Mouse (Mus musculus): Measurements from ENCODE around the gene Matn4. TPM values are rescaled to one million over a fixed set of nuclear protein-coding genes. Genes with fewer than 3 reads are reported as not detected.

The Matn4 gene
- polyA plus RNA-seq, 2 experiments: 0.44 TPM; not detected in 1

Small RNA genes within 50 kb of the gene (microRNA-seq; reads per million reads assigned to microRNA genes)
- gene Mir7678: not detected

Other genes starting within 250 kb of the Matn4 start
- 0.01 and 0.02 TPM in 2 replicates for gene Kcns1, start 234.0 kb downstream of the Matn4 start, polyA plus RNA-seq (2012; rRNA removed)
- gene Kcns1, start 234.0 kb downstream of the Matn4 start, polyA plus RNA-seq (2014; fragmentation: Nextera tagmentation; extraction: Ambion mirVana): not detected in 2 replicates
- not detected in 2 replicates for gene Wfdc5, start 222.4 kb downstream of the Matn4 start, polyA plus RNA-seq (2012; rRNA removed)
- gene Wfdc5, start 222.4 kb downstream of the Matn4 start, polyA plus RNA-seq (2014; fragmentation: Nextera tagmentation; extraction: Ambion mirVana): not detected in 2 replicates
- not detected in 2 replicates for gene Wfdc12, start 214.6 kb downstream of the Matn4 start, polyA plus RNA-seq (2012; rRNA removed)
- not detected in 2 replicates for gene Wfdc12, start 214.6 kb downstream of the Matn4 start, polyA plus RNA-seq (2014; fragmentation: Nextera tagmentation; extraction: Ambion mirVana)
- not detected in 2 replicates for gene Wfdc15a, start 205.0 kb downstream of the Matn4 start, polyA plus RNA-seq (2012; rRNA removed)
- gene Wfdc15a, start 205.0 kb downstream of the Matn4 start, polyA plus RNA-seq (2014; fragmentation: Nextera tagmentation; extraction: Ambion mirVana): not detected in 2 replicates
- 0.11 and 0.13 TPM in 2 replicates for gene Wfdc15b, start 183.5 kb downstream of the Matn4 start, polyA plus RNA-seq (2012; rRNA removed)
- not detected in 2 replicates for gene Wfdc15b, start 183.5 kb downstream of the Matn4 start, polyA plus RNA-seq (2014; fragmentation: Nextera tagmentation; extraction: Ambion mirVana)
- gene Svs2, start 166.7 kb downstream of the Matn4 start, polyA plus RNA-seq (2012; rRNA removed): not detected in 2 replicates
- not detected in 2 replicates for gene Svs2, start 166.7 kb downstream of the Matn4 start, polyA plus RNA-seq (2014; fragmentation: Nextera tagmentation; extraction: Ambion mirVana)
- gene Svs3b, start 148.5 kb downstream of the Matn4 start, polyA plus RNA-seq (2012; rRNA removed): not detected in 2 replicates
- gene Svs3b, start 148.5 kb downstream of the Matn4 start, polyA plus RNA-seq (2014; fragmentation: Nextera tagmentation; extraction: Ambion mirVana): not detected in 2 replicates
- gene Svs4, start 126.7 kb downstream of the Matn4 start, polyA plus RNA-seq (2012; rRNA removed): not detected in 2 replicates
- not detected in 2 replicates for gene Svs4, start 126.7 kb downstream of the Matn4 start, polyA plus RNA-seq (2014; fragmentation: Nextera tagmentation; extraction: Ambion mirVana)
- gene Svs3a, start 115.9 kb downstream of the Matn4 start, polyA plus RNA-seq (2012; rRNA removed): not detected in 2 replicates
- gene Svs3a, start 115.9 kb downstream of the Matn4 start, polyA plus RNA-seq (2014; fragmentation: Nextera tagmentation; extraction: Ambion mirVana): not detected in 2 replicates
- gene Svs6, start 88.4 kb downstream of the Matn4 start, polyA plus RNA-seq (2012; rRNA removed): not detected in 2 replicates
- not detected in 2 replicates for gene Svs6, start 88.4 kb downstream of the Matn4 start, polyA plus RNA-seq (2014; fragmentation: Nextera tagmentation; extraction: Ambion mirVana)
- gene Svs5, start 72.4 kb downstream of the Matn4 start, polyA plus RNA-seq (2012; rRNA removed): not detected in 2 replicates
- gene Svs5, start 72.4 kb downstream of the Matn4 start, polyA plus RNA-seq (2014; fragmentation: Nextera tagmentation; extraction: Ambion mirVana): not detected in 2 replicates
- 5.0 and 10.1 TPM in 2 replicates for gene Slpi, start 16.1 kb downstream of the Matn4 start, polyA plus RNA-seq (2012; rRNA removed)
- gene Slpi, start 16.1 kb downstream of the Matn4 start, polyA plus RNA-seq (2014; fragmentation: Nextera tagmentation; extraction: Ambion mirVana): 19.9 and 20.8 TPM in 2 replicates
- 0.06 and 0.08 TPM in 2 replicates for gene Rbpjl, start 2.0 kb downstream of the Matn4 start, polyA plus RNA-seq (2012; rRNA removed)
- gene Rbpjl, start 2.0 kb downstream of the Matn4 start, polyA plus RNA-seq (2014; fragmentation: Nextera tagmentation; extraction: Ambion mirVana): 0.05 TPM in 1 of 2 replicates, not detected in the other
- 9.7 and 10.8 TPM in 2 replicates for gene Sdc4, start 38.7 kb upstream of the Matn4 start, polyA plus RNA-seq (2012; rRNA removed)
- gene Sdc4, start 38.7 kb upstream of the Matn4 start, polyA plus RNA-seq (2014; fragmentation: Nextera tagmentation; extraction: Ambion mirVana): 23.8 and 25.4 TPM in 2 replicates
- gene Sys1, start 51.8 kb upstream of the Matn4 start, polyA plus RNA-seq (2012; rRNA removed): 15.9 and 20.6 TPM in 2 replicates
- 30.7 TPM in 2 replicates for gene Sys1, start 51.8 kb upstream of the Matn4 start, polyA plus RNA-seq (2014; fragmentation: Nextera tagmentation; extraction: Ambion mirVana)
- 0.13 and 1.7 TPM in 2 replicates for gene Gm20458, start 55.8 kb upstream of the Matn4 start, polyA plus RNA-seq (2012; rRNA removed)
- 1.9 and 5.9 TPM in 2 replicates for gene Gm20458, start 55.8 kb upstream of the Matn4 start, polyA plus RNA-seq (2014; fragmentation: Nextera tagmentation; extraction: Ambion mirVana)
- not detected in 2 replicates for gene Trp53tg5, start 68.6 kb upstream of the Matn4 start, polyA plus RNA-seq (2012; rRNA removed)
- not detected in 2 replicates for gene Trp53tg5, start 68.6 kb upstream of the Matn4 start, polyA plus RNA-seq (2014; fragmentation: Nextera tagmentation; extraction: Ambion mirVana)
- gene Dbndd2, start 80.9 kb upstream of the Matn4 start, polyA plus RNA-seq (2012; rRNA removed): 4.0 and 5.8 TPM in 2 replicates
- gene Dbndd2, start 80.9 kb upstream of the Matn4 start, polyA plus RNA-seq (2014; fragmentation: Nextera tagmentation; extraction: Ambion mirVana): 1.4 and 4.0 TPM in 2 replicates
- 21.7 and 26.5 TPM in 2 replicates for gene Pigt, start 92.4 kb upstream of the Matn4 start, polyA plus RNA-seq (2012; rRNA removed)
- 25.6 and 28.5 TPM in 2 replicates for gene Pigt, start 92.4 kb upstream of the Matn4 start, polyA plus RNA-seq (2014; fragmentation: Nextera tagmentation; extraction: Ambion mirVana)
- 0.96 and 1.2 TPM in 2 replicates for gene Wfdc2, start 157.3 kb upstream of the Matn4 start, polyA plus RNA-seq (2012; rRNA removed)
- 0.56 and 1.7 TPM in 2 replicates for gene Wfdc2, start 157.3 kb upstream of the Matn4 start, polyA plus RNA-seq (2014; fragmentation: Nextera tagmentation; extraction: Ambion mirVana)
- not detected in 2 replicates for gene Spint3, start 168.3 kb upstream of the Matn4 start, polyA plus RNA-seq (2012; rRNA removed)
- not detected in 2 replicates for gene Spint3, start 168.3 kb upstream of the Matn4 start, polyA plus RNA-seq (2014; fragmentation: Nextera tagmentation; extraction: Ambion mirVana)
- 0.06 and 0.11 TPM in 2 replicates for gene Wfdc6a, start 180.3 kb upstream of the Matn4 start, polyA plus RNA-seq (2012; rRNA removed)
- gene Wfdc6a, start 180.3 kb upstream of the Matn4 start, polyA plus RNA-seq (2014; fragmentation: Nextera tagmentation; extraction: Ambion mirVana): 0.19 TPM in 1 of 2 replicates, not detected in the other
- not detected in 2 replicates for gene Eppin, start 188.4 kb upstream of the Matn4 start, polyA plus RNA-seq (2012; rRNA removed)
- gene Eppin, start 188.4 kb upstream of the Matn4 start, polyA plus RNA-seq (2014; fragmentation: Nextera tagmentation; extraction: Ambion mirVana): not detected in 2 replicates
- gene Wfdc6b, start 208.4 kb upstream of the Matn4 start, polyA plus RNA-seq (2012; rRNA removed): not detected in 2 replicates
- gene Wfdc6b, start 208.4 kb upstream of the Matn4 start, polyA plus RNA-seq (2014; fragmentation: Nextera tagmentation; extraction: Ambion mirVana): not detected in 2 replicates
- gene Wfdc8, start 208.5 kb upstream of the Matn4 start, polyA plus RNA-seq (2012; rRNA removed): not detected in 2 replicates
- gene Wfdc8, start 208.5 kb upstream of the Matn4 start, polyA plus RNA-seq (2014; fragmentation: Nextera tagmentation; extraction: Ambion mirVana): not detected in 2 replicates
- not detected in 2 replicates for gene Wfdc16, start 233.6 kb upstream of the Matn4 start, polyA plus RNA-seq (2012; rRNA removed)
- gene Wfdc16, start 233.6 kb upstream of the Matn4 start, polyA plus RNA-seq (2014; fragmentation: Nextera tagmentation; extraction: Ambion mirVana): not detected in 2 replicates